21 mouse cellular contexts compared by ENCODE assay signal in the genomic region with DNA sequence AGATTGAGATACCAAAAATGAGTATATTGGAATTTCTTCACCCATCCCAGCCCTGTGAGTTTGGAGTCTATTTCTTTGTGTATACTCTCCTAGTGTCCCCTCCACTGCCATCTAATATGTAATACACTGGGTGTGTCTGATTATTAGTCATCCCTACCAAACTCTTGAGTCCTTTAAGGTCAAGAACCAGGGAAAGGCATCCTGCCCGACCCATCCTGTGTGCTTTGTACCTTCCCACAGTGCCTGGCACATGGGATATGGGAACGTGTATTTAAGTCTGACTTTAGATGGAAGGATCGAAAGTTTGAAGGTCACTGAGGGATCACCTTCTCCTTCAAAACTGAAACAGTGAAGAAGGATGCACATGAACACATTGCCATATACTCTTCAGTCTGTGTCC.
DNase-seq lines count a peak whose midpoint lies in the region; ATAC-seq lines count a peak whose summit lies in the region.
"Had no signal": no experiment of that assay in that cellular context is flagged by ENCODE, and none has a peak within 500 bp of the region (broad histone marks: within the 10 kb centered on the region; RNA-seq: fewer than 3 reads in every experiment).

No protein-coding gene starts in this region.

- no peak for DNase-seq in heart, adult 18-20 months
- DNase-seq in Muller cell, postnatal 12 days (ENCODE audit: inconsistent ontology term) = no peak
- no peak for DNase-seq in thymus, postnatal 10 days (ENCODE audit: low spot score in 2 of 2)
- DNase-seq: adrenal gland, postnatal 10 days; adrenal gland, postnatal 36 days; cerebellum, adult 18-20 months; cerebellum, adult 9-10 months; cerebellum, postnatal 14 days; gastrocnemius, postnatal 10 days; gastrocnemius, postnatal 36 days had no signal

- H3K27ac ChIP-seq in heart, embryonic 11.5 days (ENCODE audit: low read depth, low read length) = no peak overlapping the region
- no peak overlapping the region for H3K27ac ChIP-seq in midbrain, embryonic 12.5 days (replicated peaks)
- no peak overlapping the region for H3K27ac ChIP-seq in midbrain, embryonic 13.5 days
- H3K27ac ChIP-seq: forebrain, embryonic 10.5 days; forebrain, embryonic 13.5 days; heart, embryonic 10.5 days; hindbrain, embryonic 12.5 days; hindbrain, embryonic 15.5 days had no signal

- peak; percentile 52; the same call in 1 of the 2 replicates for ATAC-seq in heart, embryonic 11.5 days (replicated peaks; ENCODE audit: insufficient number of reproducible peaks, low FRiP score, low TSS enrichment)
- ATAC-seq in midbrain, embryonic 12.5 days (ENCODE audit: low FRiP score, low read depth) = peak; percentile 12; the same call in 1 of the 2 replicates
- ATAC-seq in midbrain, embryonic 13.5 days = no peak
- ATAC-seq in megakaryocyte, adult 5-6 weeks (ENCODE audit: poor library complexity, severe bottlenecking) = 0 out of 2 replicates have a peak, but pooled peaks have one; percentile 6
- ATAC-seq: forebrain, embryonic 13.5 days; forebrain, embryonic 16.5 days; Patski had no signal

- no peak overlapping the region for H3K4me2 ChIP-seq in heart, embryonic 11.5 days
- no peak overlapping the region for H3K4me2 ChIP-seq in midbrain, embryonic 12.5 days (replicated peaks)
- H3K4me2 ChIP-seq in midbrain, embryonic 13.5 days (replicated peaks) = no peak overlapping the region
- H3K4me2 ChIP-seq: forebrain, embryonic 13.5 days; hindbrain, embryonic 12.5 days; hindbrain, embryonic 15.5 days had no signal

- no peaks in the 10 kb centered on the region for H3K27me3 ChIP-seq in heart, embryonic 11.5 days (ENCODE audit: control insufficient read depth, insufficient read depth, low read length)
- H3K27me3 ChIP-seq in midbrain, embryonic 12.5 days = no peaks in the 10 kb centered on the region
- no peaks in the 10 kb centered on the region for H3K27me3 ChIP-seq in midbrain, embryonic 13.5 days
- H3K27me3 ChIP-seq: forebrain, embryonic 13.5 days; hindbrain, embryonic 12.5 days; hindbrain, embryonic 15.5 days; Patski had no signal

- no peak overlapping the region for H3K9ac ChIP-seq in heart, embryonic 11.5 days (ENCODE audit: low read depth, low read length)
- no peak overlapping the region for H3K9ac ChIP-seq in midbrain, embryonic 12.5 days (replicated peaks)
- H3K9ac ChIP-seq in midbrain, embryonic 13.5 days (replicated peaks) = no peak overlapping the region
- H3K9ac ChIP-seq: forebrain, embryonic 13.5 days; hindbrain, embryonic 12.5 days; hindbrain, embryonic 15.5 days had no signal

- no peak overlapping the region for H3K4me3 ChIP-seq in heart, embryonic 11.5 days (ENCODE audit: low read depth, low read length)
- no peak overlapping the region for H3K4me3 ChIP-seq in midbrain, embryonic 12.5 days
- H3K4me3 ChIP-seq in midbrain, embryonic 13.5 days (replicated peaks) = no peak overlapping the region
- H3K4me3 ChIP-seq: forebrain, embryonic 10.5 days; forebrain, embryonic 13.5 days; heart, embryonic 10.5 days; hindbrain, embryonic 12.5 days; hindbrain, embryonic 15.5 days had no signal

- 93% methylated on average over 3 of the region's 3 CpGs for WGBS in heart, embryonic 11.5 days (ENCODE audit: insufficient replicate concordance)
- 87% methylated on average over 3 of the region's 3 CpGs for WGBS in midbrain, embryonic 12.5 days
- 93% methylated on average over 3 of the region's 3 CpGs for WGBS in midbrain, embryonic 13.5 days

- H3K9me3 ChIP-seq in heart, embryonic 11.5 days (replicated peaks; ENCODE audit: control insufficient read depth, low read length) = no peaks in the 10 kb centered on the region
- no peaks in the 10 kb centered on the region for H3K9me3 ChIP-seq in midbrain, embryonic 12.5 days
- no peaks in the 10 kb centered on the region for H3K9me3 ChIP-seq in midbrain, embryonic 13.5 days
- H3K9me3 ChIP-seq: heart, embryonic 10.5 days; hindbrain, embryonic 12.5 days; hindbrain, embryonic 15.5 days had no signal

- peaks cover 15% of the 10 kb centered on the region for H3K4me1 ChIP-seq in heart, embryonic 11.5 days (ENCODE audit: control insufficient read depth, insufficient read depth, low read length)
- peaks cover 6% of the 10 kb centered on the region for H3K4me1 ChIP-seq in midbrain, embryonic 12.5 days
- peaks cover 18% of the 10 kb centered on the region for H3K4me1 ChIP-seq in midbrain, embryonic 13.5 days (replicated peaks)
- H3K4me1 ChIP-seq: forebrain, embryonic 13.5 days had no signal

- H3K36me3 ChIP-seq in heart, embryonic 11.5 days (ENCODE audit: control insufficient read depth, insufficient read depth, low read length) = no peaks in the 10 kb centered on the region
- H3K36me3 ChIP-seq in midbrain, embryonic 12.5 days = 0 out of 2 replicates have a peak, but pooled peaks cover 2% of the 10 kb centered on the region
- H3K36me3 ChIP-seq in midbrain, embryonic 13.5 days = peaks cover 2% of the 10 kb centered on the region
- H3K36me3 ChIP-seq: hindbrain, embryonic 12.5 days had no signal
